Mouse (Mus musculus) layer of hippocampus, postnatal 36 days (tissue): ENCODE data around the gene Sec1. TPM values are rescaled to one million over a fixed set of nuclear protein-coding genes. Genes with fewer than 3 reads are reported as not detected.
A peak's percentile ranks its signal among the peaks of the same experiment; 100 is the strongest.
"Not testable (repeated sequence)": the region's sequence is repeated elsewhere in the genome, so short reads cannot be mapped to it uniquely, and the experiment has no call there.

Source experiments
- DNase-seq, 2 experiments: peaks; one replicate each; pipeline ENCODE4 v3.0.0; 2022
- total RNA-seq, 2 experiments: library from RNA; stranded (reverse); gene quantifications; 2 replicates each; pipeline ENCODE4 v1.2.3; 2021

Sec1 gene
- total RNA-seq, 2 experiments from 2014 or later: 2.0 to 2.7 TPM

- DNase-seq: no peak
Measured at GRCm38 (mm10) chr7:45677627-45678295, 16.4 kb downstream of the Sec1 start.

- no peak for DNase-seq
Measured at GRCm38 (mm10) chr7:45668921-45669320, 25.3 kb downstream of the Sec1 start.

GRCm38 (mm10) chr7:45667761-45668160 is 26.4 kb downstream of the Sec1 start:
- DNase-seq: no peak

- DNase-seq: no peak
Measured at GRCm38 (mm10) chr7:45666161-45666560, 28.0 kb downstream of the Sec1 start, which contains the start of gene Fut2. Fut2 (minus strand) TSS chr7:45666394.

GRCm38 (mm10) chr7:45665303-45666138 is 28.7 kb downstream of the Sec1 start:
- no peak for DNase-seq

GRCm38 (mm10) chr7:45661702-45662101 is 32.5 kb downstream of the Sec1 start:
- DNase-seq: not testable (repeated sequence)

- no peak for DNase-seq
Measured at GRCm38 (mm10) chr7:45660746-45661478, 33.3 kb downstream of the Sec1 start.

- DNase-seq: no peak
Measured at GRCm38 (mm10) chr7:45654424-45655047, 39.7 kb downstream of the Sec1 start.

- not testable (repeated sequence) for DNase-seq
Measured at GRCm38 (mm10) chr7:45650484-45650883, 43.7 kb downstream of the Sec1 start.

GRCm38 (mm10) chr7:45649351-45649750 is 44.9 kb downstream of the Sec1 start:
- no peak for DNase-seq

GRCm38 (mm10) chr7:45646671-45647070 is 47.5 kb downstream of the Sec1 start:
- DNase-seq: no peak

- no peak for DNase-seq
Measured at GRCm38 (mm10) chr7:45645591-45645971, 48.6 kb downstream of the Sec1 start.

- no peak for DNase-seq
Measured at GRCm38 (mm10) chr7:45644872-45645590, 49.2 kb downstream of the Sec1 start.

GRCm38 (mm10) chr7:45644183-45644582 is 50.0 kb downstream of the Sec1 start:
- peak; percentile 55 to 61 for DNase-seq

- DNase-seq: peak; percentile 90 to 91
Measured at GRCm38 (mm10) chr7:45643441-45644178, 50.6 kb downstream of the Sec1 start.

- no peak for DNase-seq
Measured at GRCm38 (mm10) chr7:45642503-45643255, 51.5 kb downstream of the Sec1 start.

GRCm38 (mm10) chr7:45642083-45642482 is 52.1 kb downstream of the Sec1 start:
- no peak for DNase-seq

GRCm38 (mm10) chr7:45641391-45642040 is 52.7 kb downstream of the Sec1 start:
- no peak for DNase-seq

GRCm38 (mm10) chr7:45640191-45640957 is 53.8 kb downstream of the Sec1 start:
- DNase-seq: no peak
